Mouse (Mus musculus) cortical plate, adult 2 months (tissue): ENCODE measurements around the gene Efemp2. TPM values are rescaled to one million over a fixed set of nuclear protein-coding genes. Genes with fewer than 3 reads are reported as not detected.

ENCODE experiments used
- H3K27ac ChIP-seq: fragments of 200-500 bp; 2 replicates; pipeline ENCODE4 v1.5.1; 2012; ENCODE audit warnings: low read length, control low read depth, inconsistent platforms; ENCODE audit not compliant: insufficient read depth
- H3K4me1 ChIP-seq: fragments of 200-500 bp; 2 replicates; pipeline ENCODE4 v1.6.1; 2011; ENCODE audit warnings: low read length; ENCODE audit not compliant: control insufficient read depth, insufficient read depth
- H3K4me3 ChIP-seq: fragments of 200-500 bp; 2 replicates; pipeline ENCODE4 v1.5.1; 2011; ENCODE audit warnings: mild to moderate bottlenecking, low read length, control low read depth; ENCODE audit not compliant: insufficient read depth
- CTCF ChIP-seq: fragments of 200-500 bp; IDR thresholded peaks from 2 replicates; pipeline ENCODE4 v1.5.1; 2011; ENCODE audit warnings: mild to moderate bottlenecking, control low read depth, low read length; ENCODE audit not compliant: insufficient read depth; ENCODE audit errors: extremely low read depth
- POLR2A ChIP-seq: fragments of 200-500 bp; IDR thresholded peaks from 2 replicates; pipeline ENCODE4 v1.6.1; 2011; ENCODE audit warnings: mild to moderate bottlenecking, low read length, control low read depth; ENCODE audit not compliant: insufficient read depth; ENCODE audit errors: extremely low read depth
- polyA plus RNA-seq: library from polyadenylated mRNA; depleted of rRNA; stranded (reverse); fragments of >200 nt; gene quantifications from 2 replicates; pipeline ENCODE4 v1.2.3, GENCODE M21; 2012; rRNA removed

The Efemp2 gene
- polyA plus RNA-seq: 24.5 and 27.1 TPM in 2 replicates

DNA sequence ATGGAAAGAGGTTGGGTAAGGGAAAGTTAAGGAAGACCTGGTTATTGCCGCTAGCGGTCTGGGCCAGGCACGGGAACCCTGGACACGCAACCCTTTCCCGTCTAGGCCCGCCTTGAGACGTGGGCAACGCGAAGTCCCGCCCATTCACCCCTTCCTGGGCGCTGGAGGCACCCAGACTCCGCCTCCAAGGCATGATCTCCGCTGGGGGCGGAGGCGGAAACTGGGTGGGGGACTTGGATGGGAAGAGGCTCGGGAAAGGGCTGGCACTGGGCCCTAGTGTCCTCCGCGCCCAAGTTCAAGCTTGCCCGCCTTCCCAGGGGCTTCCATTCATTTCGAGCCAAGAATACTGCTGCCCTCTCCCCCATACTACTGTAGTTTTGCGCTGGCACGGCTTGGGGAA lies at the start of gene Efemp2:
TSS of gene Efemp2 (plus strand) at position 235 of the 400 bp plus-strand sequence.
- peaks cover 3% of the 10 kb centered on the region; the same call in 1 of the 2 replicates for H3K4me1 ChIP-seq
- H3K27ac ChIP-seq: peak within 1 kb of the TSS; percentile 15; the same call in 1 of the 2 replicates
- peak within 1 kb of the TSS; percentile 35 for H3K4me3 ChIP-seq
- no peak for TF ChIP-seq CTCF
- TF ChIP-seq POLR2A: peak; percentile 25; the same call in 1 of the 2 replicates

DNA sequence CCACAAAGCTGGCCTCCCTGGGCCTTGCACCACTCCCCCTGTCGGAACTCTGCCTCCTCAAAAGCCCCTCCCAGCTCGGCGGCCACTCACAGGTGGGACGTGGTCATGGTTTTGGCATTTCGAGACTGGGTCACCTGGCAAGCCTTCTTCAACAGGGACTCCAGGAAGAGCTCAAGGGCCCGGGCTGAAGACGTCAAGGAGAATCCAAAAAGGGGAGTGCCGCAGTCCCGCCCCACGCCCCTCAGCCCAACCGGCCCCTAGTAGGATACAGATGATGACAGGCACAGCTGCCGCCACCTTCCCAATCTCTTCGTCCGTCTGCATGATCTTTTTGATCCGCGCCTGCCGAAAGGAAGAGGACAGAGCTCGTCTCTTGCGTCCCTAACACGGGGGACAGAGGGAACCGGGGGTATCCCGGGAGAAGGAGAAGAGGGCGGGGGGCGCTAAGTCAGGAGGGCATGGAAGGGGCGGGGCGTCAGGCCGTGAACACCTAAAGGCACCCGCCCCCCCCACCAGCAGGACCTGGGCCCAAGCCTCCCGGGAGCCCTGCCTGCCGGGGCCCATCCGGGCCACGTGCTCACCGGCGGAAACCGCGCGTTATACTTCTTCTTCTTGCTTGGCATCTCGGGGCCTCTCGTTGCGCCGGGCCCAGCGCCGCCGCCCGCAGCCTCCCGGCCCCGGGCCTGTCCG lies 49.5 kb upstream of the Efemp2 start:
- Histone ChIP-seq H3K4me1 (peaks cover 6% of the 10 kb centered on the region), H3K27ac (peak overlapping the region; percentile 62; the same call in 1 of the 2 replicates), H3K4me3 (peak overlapping the region; percentile 89)
- TF ChIP-seq CTCF (no peak), POLR2A (no peak)

DNA sequence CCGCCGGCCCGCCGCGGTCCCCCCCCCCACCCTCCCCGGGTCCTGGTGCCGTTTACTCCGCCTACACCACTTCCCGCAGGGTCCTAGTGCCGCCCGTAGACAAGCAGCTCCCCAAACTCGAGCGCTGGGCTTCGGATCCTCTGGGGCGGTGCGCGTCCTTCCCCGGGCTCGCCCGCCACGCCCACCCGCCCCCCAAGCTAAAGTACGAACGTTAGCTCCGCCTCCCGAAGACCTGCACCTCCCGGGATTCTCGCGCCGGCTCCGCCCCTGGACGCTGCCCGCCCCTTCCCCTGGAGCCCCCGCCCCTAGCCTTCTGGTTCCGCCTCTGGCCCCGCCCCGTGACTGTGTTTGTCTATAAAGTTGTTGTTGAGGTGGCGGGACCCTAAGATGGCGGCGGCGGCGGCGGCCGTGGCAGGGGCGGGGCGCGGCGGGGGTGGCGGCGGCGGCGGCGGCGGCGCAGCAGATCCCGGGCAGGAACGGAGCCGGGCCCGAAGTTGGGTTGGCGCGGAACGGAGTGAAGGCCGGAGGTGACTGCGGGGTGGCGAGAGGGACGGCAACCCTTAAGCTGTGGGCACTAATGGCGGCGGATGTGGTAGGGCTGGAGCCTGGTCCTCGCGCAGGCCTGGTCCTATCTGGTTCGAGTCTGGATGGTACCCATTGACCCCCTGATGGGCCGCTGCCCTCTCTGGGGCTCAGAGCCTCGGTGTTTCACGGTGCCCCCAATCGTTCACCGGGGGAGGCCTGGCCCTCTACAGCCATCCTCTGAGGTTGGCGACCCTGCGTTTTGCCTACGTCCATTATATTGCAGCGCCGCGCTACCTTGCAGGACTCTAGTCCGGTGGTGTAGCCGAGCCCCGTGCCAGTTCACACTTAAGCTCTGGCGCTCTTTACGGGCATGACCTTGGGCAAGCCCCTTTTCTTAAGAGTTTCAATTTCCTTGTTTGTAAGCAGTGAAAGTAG lies 48.7 kb upstream of the Efemp2 start, which contains the start of the genes Drap1 and AI837181:
TSS of gene Drap1 (minus strand) at position 198 of the 960 bp plus-strand sequence.
TSS of gene AI837181 (plus strand) at position 363 of the 960 bp plus-strand sequence.
- Histone ChIP-seq H3K27ac (peak within 1 kb of the TSS; percentile 98), H3K4me1 (peaks cover 6% of the 10 kb centered on the region), H3K4me3 (peak within 1 kb of the TSS; percentile 89)
- TF ChIP-seq CTCF: no peak
- peak; percentile 53; the same call in 1 of the 2 replicates for TF ChIP-seq POLR2A

DNA sequence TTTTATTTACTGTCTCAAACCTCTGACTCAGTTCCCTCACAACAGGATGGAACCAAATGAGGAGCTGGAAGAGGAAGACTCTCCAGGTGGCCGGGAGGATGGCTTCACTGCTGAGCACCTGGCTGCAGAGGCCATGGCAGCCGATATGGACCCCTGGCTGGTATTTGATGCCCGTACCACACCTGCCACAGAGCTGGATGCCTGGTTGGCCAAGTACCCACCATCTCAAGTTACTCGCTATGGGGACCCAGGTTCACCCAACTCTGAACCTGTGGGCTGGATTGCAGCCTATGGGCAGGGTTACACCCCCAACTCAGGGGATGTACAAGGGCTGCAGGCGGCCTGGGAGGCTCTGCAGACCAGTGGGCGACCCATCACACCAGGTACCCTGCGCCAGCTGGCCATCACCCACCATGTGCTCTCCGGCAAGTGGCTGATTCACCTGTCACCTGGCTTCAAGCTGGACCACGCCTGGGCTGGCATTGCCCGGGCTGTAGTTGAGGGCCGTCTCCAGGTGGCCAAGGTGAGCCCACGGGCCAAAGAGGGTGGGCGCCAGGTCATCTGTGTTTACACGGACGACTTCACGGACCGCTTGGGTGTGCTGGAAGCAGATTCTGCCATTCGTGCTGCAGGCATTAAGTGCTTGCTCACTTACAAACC lies 47.7 kb upstream of the Efemp2 start:
- TF ChIP-seq POLR2A (no peak), CTCF (no peak)
- Histone ChIP-seq H3K27ac (no peak overlapping the region), H3K4me1 (peaks cover 6% of the 10 kb centered on the region), H3K4me3 (peak overlapping the region; percentile 89)

- TF ChIP-seq CTCF (no peak), POLR2A (no peak)
- Histone ChIP-seq H3K27ac (no peak overlapping the region), H3K4me3 (no peak overlapping the region), H3K4me1 (peaks cover 6% of the 10 kb centered on the region)
Observed at GRCm38 (mm10) chr19:5426640-5427290, 47.0 kb upstream of the Efemp2 start.

GRCm38 (mm10) chr19:5428083-5428482 lies 45.7 kb upstream of the Efemp2 start:
- TF ChIP-seq POLR2A: no peak
- peak; percentile 34; the same call in 1 of the 2 replicates for TF ChIP-seq CTCF
- Histone ChIP-seq H3K4me3 (no peak overlapping the region), H3K27ac (no peak overlapping the region), H3K4me1 (peaks cover 6% of the 10 kb centered on the region)

- peaks cover 3% of the 10 kb centered on the region; the same call in 1 of the 2 replicates for H3K4me1 ChIP-seq
- TF ChIP-seq CTCF (no peak), POLR2A (no peak)
- no peak overlapping the region for H3K4me3 ChIP-seq
- H3K27ac ChIP-seq: no peak overlapping the region
Observed at GRCm38 (mm10) chr19:5429219-5429618, 44.5 kb upstream of the Efemp2 start.

DNA sequence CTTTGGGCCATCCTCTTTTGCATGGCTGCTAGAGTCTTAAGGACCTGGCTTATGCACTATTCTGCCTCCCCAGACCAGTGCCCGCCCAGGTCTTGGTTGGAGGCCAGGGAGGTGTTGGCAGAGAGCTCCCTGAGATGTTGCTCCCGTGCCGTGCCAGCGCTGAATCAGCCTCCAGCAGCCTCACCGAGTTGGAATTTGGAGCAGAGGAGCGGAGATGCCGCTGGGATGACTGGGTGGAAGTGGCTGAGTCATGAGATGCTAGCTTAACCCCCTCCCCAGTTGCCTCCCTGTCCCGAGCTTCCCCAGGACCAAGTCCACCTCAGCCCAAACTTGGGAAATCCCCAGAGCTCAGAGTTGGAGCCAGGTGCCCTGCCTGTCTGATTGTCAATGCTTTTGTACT lies 43.9 kb upstream of the Efemp2 start:
- H3K4me1 ChIP-seq: peaks cover 3% of the 10 kb centered on the region; the same call in 1 of the 2 replicates
- no peak for TF ChIP-seq CTCF
- TF ChIP-seq POLR2A: no peak
- no peak overlapping the region for H3K27ac ChIP-seq
- H3K4me3 ChIP-seq: no peak overlapping the region

DNA sequence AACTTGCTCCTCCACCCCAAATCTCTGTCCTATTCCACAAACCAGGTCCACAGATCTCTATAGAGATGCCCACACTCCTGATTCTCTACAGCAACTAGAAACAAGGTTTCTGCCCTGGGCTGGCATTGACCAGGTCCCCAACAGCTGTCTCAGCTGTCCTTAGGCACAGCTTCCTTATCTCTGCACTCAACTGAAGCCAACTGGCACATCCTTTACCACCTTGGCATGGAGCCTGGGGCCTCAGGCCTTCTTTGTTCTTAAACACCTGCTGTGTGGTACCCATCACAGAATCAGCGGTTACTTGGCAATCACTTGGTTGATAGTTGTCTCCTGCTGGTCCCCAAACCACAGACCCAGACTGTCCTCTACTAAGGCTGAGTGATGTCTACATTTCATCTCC lies 43.3 kb upstream of the Efemp2 start:
- TF ChIP-seq POLR2A: no peak
- no peak for TF ChIP-seq CTCF
- H3K4me3 ChIP-seq: no peak overlapping the region
- H3K27ac ChIP-seq: no peak overlapping the region
- peaks cover 3% of the 10 kb centered on the region; the same call in 1 of the 2 replicates for H3K4me1 ChIP-seq
